Mouse (Mus musculus) thymus, postnatal 14 days (tissue): ENCODE results near the gene Id2.

Experiments
- DNase-seq: peaks from one replicate; pipeline ENCODE4 v3.0.0; 2021

Gene Id2

GRCm38 (mm10) chr12:25097052-25097209 is at the start of gene Id2:
Gene Id2, minus strand, starts transcription at chr12:25097140.
- DNase-seq: no peak

GRCm38 (mm10) chr12:25145344-25145698 is 48.4 kb upstream of the Id2 start:
- DNase-seq: no peak

GRCm38 (mm10) chr12:25144591-25145343 is 47.8 kb upstream of the Id2 start:
- DNase-seq: no peak

- DNase-seq: no peak
Observed at GRCm38 (mm10) chr12:25143492-25143891, 46.6 kb upstream of the Id2 start.

GRCm38 (mm10) chr12:25142251-25142650 is 45.3 kb upstream of the Id2 start:
- no peak for DNase-seq

- no peak for DNase-seq
Observed at GRCm38 (mm10) chr12:25141311-25141710, 44.4 kb upstream of the Id2 start.

- DNase-seq: no peak
Observed at GRCm38 (mm10) chr12:25140115-25140514, 43.2 kb upstream of the Id2 start.

- DNase-seq: no peak
Observed at GRCm38 (mm10) chr12:25138616-25139015, 41.7 kb upstream of the Id2 start.

- DNase-seq: peak; percentile 21
Observed at GRCm38 (mm10) chr12:25132046-25132445, 35.1 kb upstream of the Id2 start.

GRCm38 (mm10) chr12:25127629-25128028 is 30.7 kb upstream of the Id2 start:
- no peak for DNase-seq

GRCm38 (mm10) chr12:25126228-25126627 is 29.3 kb upstream of the Id2 start:
- DNase-seq: no peak

GRCm38 (mm10) chr12:25125239-25125776 is 28.4 kb upstream of the Id2 start:
- no peak for DNase-seq

- no peak for DNase-seq
Observed at GRCm38 (mm10) chr12:25124431-25125238, 27.7 kb upstream of the Id2 start.

GRCm38 (mm10) chr12:25120753-25121152 is 23.8 kb upstream of the Id2 start:
- DNase-seq: no peak

- DNase-seq: no peak
Observed at GRCm38 (mm10) chr12:25119278-25119677, 22.3 kb upstream of the Id2 start.

- peak; percentile 41 for DNase-seq
Observed at GRCm38 (mm10) chr12:25117856-25118511, 21.0 kb upstream of the Id2 start.

GRCm38 (mm10) chr12:25116126-25116525 is 19.2 kb upstream of the Id2 start:
- no peak for DNase-seq

GRCm38 (mm10) chr12:25114426-25114825 is 17.5 kb upstream of the Id2 start:
- DNase-seq: no peak

GRCm38 (mm10) chr12:25113357-25113756 is 16.4 kb upstream of the Id2 start:
- DNase-seq: no peak

- DNase-seq: no peak
Observed at GRCm38 (mm10) chr12:25112806-25113205, 15.9 kb upstream of the Id2 start.

GRCm38 (mm10) chr12:25110682-25111078 is 13.7 kb upstream of the Id2 start:
- no peak for DNase-seq

GRCm38 (mm10) chr12:25109971-25110681 is 13.2 kb upstream of the Id2 start:
- no peak for DNase-seq

GRCm38 (mm10) chr12:25108865-25109264 is 11.9 kb upstream of the Id2 start:
- DNase-seq: no peak
